Mouse (Mus musculus): ENCODE results near the gene Fopnl.

DNA sequence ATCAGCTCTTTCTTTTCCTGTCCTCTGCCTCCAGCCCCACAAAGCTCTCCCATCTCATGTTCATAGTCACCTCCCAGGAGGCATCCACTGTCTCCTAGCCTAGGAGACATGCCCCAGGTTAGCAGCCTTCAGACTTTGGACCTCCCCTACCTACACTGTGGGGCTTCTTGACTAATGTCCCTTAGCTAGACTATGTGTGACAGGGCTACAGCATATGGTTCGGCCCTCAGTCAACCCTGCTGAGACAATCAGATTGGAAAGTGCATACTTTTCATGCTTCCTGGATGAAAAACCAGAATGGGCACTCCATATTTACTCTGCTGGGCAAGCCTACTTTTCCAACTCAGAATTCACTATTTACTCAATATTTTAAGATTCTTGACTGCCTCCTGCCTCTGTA lies 54.8 kb downstream of the Fopnl start:
- TF ChIP-seq USF1 (IDR thresholded peaks at IDR 0.05; ENCODE audit: low read depth, low read length) (no peak), MAX (IDR thresholded peaks at IDR 0.05; ENCODE audit: low read length) (no peak), MAFK (IDR thresholded peaks at IDR 0.05; ENCODE audit: borderline replicate concordance, low read depth, low read length) (no peak), ELF1 (IDR thresholded peaks at IDR 0.05; ENCODE audit: low read depth, low read length) (no peak), CTCF (IDR thresholded peaks at IDR 0.05 in 2 of 3, conservative IDR thresholded peaks at IDR 0.05 in 1 of 3; ENCODE audit: control insufficient read depth in 1 of 3, insufficient read depth in 1 of 3, low read depth in 2 of 3, low read length in 3 of 3, poor library complexity in 1 of 3, severe bottlenecking in 1 of 3) (no peak), RCOR1 (IDR thresholded peaks at IDR 0.05; ENCODE audit: low read depth, low read length) (no peak)

All from MEL (cell line).